ENCODE assay signal across 36 mouse cellular contexts in the genomic region with DNA sequence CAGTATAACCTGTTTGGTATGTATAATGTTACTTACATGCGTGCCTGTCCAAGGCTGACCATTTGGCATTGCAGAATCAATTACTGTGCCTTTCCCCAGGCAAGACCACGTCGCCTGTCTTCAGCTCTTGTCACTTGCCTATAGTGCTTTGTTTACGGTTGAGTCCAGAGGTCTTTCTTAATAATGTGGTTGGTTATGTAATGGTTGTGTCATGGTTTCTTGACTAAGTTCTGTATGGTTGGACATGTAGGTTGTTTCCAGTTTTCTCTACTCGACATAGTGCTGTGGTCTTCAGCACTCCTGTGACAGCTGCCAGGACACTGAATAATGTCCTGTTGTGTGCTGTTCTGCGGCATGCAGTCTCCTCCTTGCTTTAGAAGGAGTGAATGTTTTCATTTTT. TPM values are rescaled to one million over a fixed set of nuclear protein-coding genes. Genes with fewer than 3 reads are reported as not detected.
DNase-seq lines count a peak whose midpoint lies in the region; ATAC-seq and TF ChIP-seq lines count a peak whose summit lies in the region.
"Had no signal": no experiment of that assay in that cellular context is flagged by ENCODE, and none has a peak within 500 bp of the region (broad histone marks: within the 10 kb centered on the region; RNA-seq: fewer than 3 reads in every experiment).

No protein-coding gene starts in this region.

- no peaks in the 10 kb centered on the region for H3K36me3 ChIP-seq in kidney, adult 2 months (ENCODE audit: control insufficient read depth, insufficient read depth, low read length)
- H3K36me3 ChIP-seq: embryonic facial prominence, embryonic 15.5 days; heart, embryonic 12.5 days; limb, embryonic 15.5 days; midbrain, embryonic 12.5 days; neural tube, embryonic 13.5 days had no signal

- no peak for TF ChIP-seq POLR2A in kidney, adult 2 months (IDR thresholded peaks at IDR 0.05; ENCODE audit: low read depth, low read length)

- no peaks in the 10 kb centered on the region for H3K27me3 ChIP-seq in kidney, adult 2 months (replicated peaks; ENCODE audit: control insufficient read depth, insufficient read depth, low read length)
- H3K27me3 ChIP-seq: embryonic facial prominence, embryonic 15.5 days; heart, embryonic 12.5 days; limb, embryonic 15.5 days; midbrain, embryonic 12.5 days; neural tube, embryonic 13.5 days; Patski had no signal

- ATAC-seq in granulocyte monocyte progenitor cell, adult 5-6 weeks (replicated peaks; ENCODE audit: poor library complexity, severe bottlenecking), result peak; percentile 81
- peak; percentile 49; the same call in 1 of the 2 replicates for ATAC-seq in neutrophil, adult 5-6 weeks (ENCODE audit: extremely low read depth, insufficient number of reproducible peaks, low FRiP score, poor library complexity, severe bottlenecking)
- ATAC-seq: forebrain, embryonic 14.5 days; Patski had no signal

- H3K27ac ChIP-seq in layer of hippocampus, adult 2 months, result peak overlapping the region; percentile 55
- no peak overlapping the region for H3K27ac ChIP-seq in kidney, adult 2 months (ENCODE audit: insufficient read depth, low read depth, low read length)
- H3K27ac ChIP-seq: embryonic facial prominence, embryonic 10.5 days; embryonic facial prominence, embryonic 15.5 days; heart, adult 2 months; limb, embryonic 10.5 days; limb, embryonic 15.5 days; neural tube, embryonic 13.5 days had no signal

- no peak for TF ChIP-seq CTCF in layer of hippocampus, adult 2 months (conservative IDR thresholded peaks at IDR 0.05)
- no peak for TF ChIP-seq CTCF in kidney, adult 2 months (conservative IDR thresholded peaks at IDR 0.05; ENCODE audit: insufficient read depth, insufficient read length, low read depth, low read length)

- no peak for DNase-seq in layer of hippocampus, adult 2 months (ENCODE audit: low spot score in 2 of 2)
- DNase-seq in layer of hippocampus, adult 9-10 months (ENCODE audit: low spot score), result no peak
- DNase-seq in lung, postnatal 25 days (ENCODE audit: low spot score), result peak; percentile 12
- no peak for DNase-seq in lung, postnatal 14 days
- DNase-seq in heart, postnatal 4 days, result no peak
- DNase-seq in kidney, adult 2 months, result no peak
- DNase-seq: adrenal gland, postnatal 14 days; gastrocnemius, postnatal 25 days; heart, adult 2 months; kidney, adult 18-20 months; kidney, postnatal 36 days had no signal

- WGBS in kidney, adult 2 months, result 80% methylated on average over 6 of the region's 6 CpGs

- H3K4me3 ChIP-seq in layer of hippocampus, adult 2 months, result no peak overlapping the region
- H3K4me3 ChIP-seq in kidney, adult 2 months (ENCODE audit: insufficient read depth, low read depth, low read length), result no peak overlapping the region
- H3K4me3 ChIP-seq: embryonic facial prominence, embryonic 10.5 days; embryonic facial prominence, embryonic 15.5 days; heart, adult 2 months; heart, embryonic 12.5 days; limb, embryonic 10.5 days; limb, embryonic 15.5 days; midbrain, embryonic 12.5 days; neural tube, embryonic 13.5 days had no signal

- no peaks in the 10 kb centered on the region for H3K4me1 ChIP-seq in kidney, adult 2 months (ENCODE audit: control insufficient read depth, insufficient read depth, low read length)

RNA-seq across cellular contexts. Expression of a gene that starts 8.5 kb away (rescaled TPM):
- not detected for total RNA-seq in layer of hippocampus, adult 2 months (2021)
- not detected in 2 replicates for total RNA-seq in granulocyte monocyte progenitor cell, adult 5-6 weeks (2014; fragmentation: Nextera tagmentation)
- total RNA-seq in granulocyte monocyte progenitor cell, adult 5-6 weeks (2017), result not detected in 2 replicates
- 0.98 TPM in 1 of 2 replicates, not detected in the other for total RNA-seq in neutrophil, adult 5-6 weeks (2017)
- not detected for total RNA-seq in heart, postnatal 4 days (2021)
- polyA plus RNA-seq in kidney, adult 2 months (2012; rRNA removed), result not detected in 2 replicates
- total RNA-seq: adrenal gland, postnatal 14 days; gastrocnemius, adult 18-20 months; gastrocnemius, postnatal 25 days; heart, adult 2 months; layer of hippocampus, adult 8-10 months; layer of hippocampus, postnatal 36 days; MEL; midbrain, postnatal 0 days had no signal
- polyA plus RNA-seq: cerebellum, adult 2 months; embryonic facial prominence, embryonic 10.5 days; embryonic facial prominence, embryonic 15.5 days; forebrain, embryonic 14.5 days; frontal cortex, adult 2 months; heart, adult 2 months; heart, embryonic 12.5 days; heart, postnatal 0 days; hindbrain, embryonic 11.5 days; intestine, embryonic 14.5 days; kidney, embryonic 16.5 days; limb, embryonic 10.5 days; limb, embryonic 15.5 days; liver, embryonic 16.5 days; midbrain, embryonic 12.5 days; neural tube, embryonic 13.5 days; Patski; small intestine, adult 2 months; stomach, embryonic 14.5 days had no signal

RNA-seq across cellular contexts. Expression of a gene that starts 26.6 kb away (rescaled TPM):
- total RNA-seq in layer of hippocampus, adult 2 months (2021), result 10 to 100 TPM; 58.2 to 64.1 TPM
- total RNA-seq in granulocyte monocyte progenitor cell, adult 5-6 weeks (2014; fragmentation: Nextera tagmentation), result 15.0 and 16.2 TPM in 2 replicates
- 15.7 and 21.8 TPM in 2 replicates for total RNA-seq in granulocyte monocyte progenitor cell, adult 5-6 weeks (2017)
- 58.0 TPM in 2 replicates for total RNA-seq in neutrophil, adult 5-6 weeks (2017)
- total RNA-seq in heart, postnatal 4 days (2021), result 10 to 100 TPM; 16.8 to 17.3 TPM
- polyA plus RNA-seq in kidney, adult 2 months (2012; rRNA removed), result 11.6 and 12.2 TPM in 2 replicates
